Mouse (Mus musculus) adrenal gland, postnatal 36 days (tissue): Measurements from ENCODE around the gene Lrrn4. TPM values are rescaled to one million over a fixed set of nuclear protein-coding genes. Genes with fewer than 3 reads are reported as not detected.

ENCODE experiments used
- DNase-seq, 2 experiments: peaks; one replicate each; pipeline ENCODE4 v3.0.0; 2021; ENCODE audit warnings: mixed read lengths in 1 of 2
- total RNA-seq, 2 experiments: library from RNA; stranded (reverse); gene quantifications; 2 replicates each; pipeline ENCODE4 v1.2.3; 2021

Lrrn4 gene
- total RNA-seq, 2 experiments from 2014 or later, result 3.2 to 3.8 TPM

DNA sequence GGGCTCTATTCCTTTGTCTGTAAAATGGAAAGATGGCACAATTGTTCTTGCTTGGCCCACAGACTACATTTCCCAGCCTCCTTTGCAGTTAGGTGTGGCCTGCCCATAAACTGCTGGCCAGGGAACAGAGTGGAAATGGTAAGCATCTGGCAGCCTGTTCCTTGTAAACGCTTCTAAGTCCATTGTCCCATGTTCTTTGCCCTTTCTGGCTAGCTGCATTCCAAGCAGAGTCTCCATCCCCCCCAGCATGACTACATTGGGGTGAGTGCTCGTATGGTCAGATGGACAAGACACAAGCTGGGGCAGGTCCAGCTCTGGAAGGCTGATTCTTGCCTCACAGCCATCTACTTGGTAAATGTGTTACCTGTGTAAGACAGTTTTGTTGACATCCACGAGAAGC, 9.0 kb downstream of the Lrrn4 start:
- DNase-seq, result no peak

- DNase-seq, result peak; percentile 42 to 54
These were observed 10.4 kb downstream of the Lrrn4 start for GRCm38 (mm10) chr2:132870286-132870685.

DNA sequence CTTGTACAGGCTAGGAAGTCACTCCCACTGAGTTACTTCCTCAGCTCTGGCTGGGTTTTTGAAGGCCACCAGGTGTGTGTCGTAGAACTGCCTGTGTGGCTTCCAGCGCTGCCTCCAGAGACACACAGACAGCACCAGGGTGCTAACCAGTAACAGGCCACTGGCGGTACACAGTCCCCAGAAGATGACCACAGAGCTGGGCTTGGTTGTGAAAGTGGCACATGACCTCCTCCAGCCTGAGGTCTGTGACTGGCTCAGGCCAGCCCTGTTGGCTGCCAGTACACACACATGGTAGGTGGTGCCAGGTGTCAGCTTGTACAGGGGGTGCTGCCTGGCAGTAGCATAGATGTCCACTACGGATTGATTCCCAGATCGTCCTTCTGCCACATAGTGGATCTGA, 11.0 kb downstream of the Lrrn4 start:
- peak; percentile 53 to 74 for DNase-seq

DNA sequence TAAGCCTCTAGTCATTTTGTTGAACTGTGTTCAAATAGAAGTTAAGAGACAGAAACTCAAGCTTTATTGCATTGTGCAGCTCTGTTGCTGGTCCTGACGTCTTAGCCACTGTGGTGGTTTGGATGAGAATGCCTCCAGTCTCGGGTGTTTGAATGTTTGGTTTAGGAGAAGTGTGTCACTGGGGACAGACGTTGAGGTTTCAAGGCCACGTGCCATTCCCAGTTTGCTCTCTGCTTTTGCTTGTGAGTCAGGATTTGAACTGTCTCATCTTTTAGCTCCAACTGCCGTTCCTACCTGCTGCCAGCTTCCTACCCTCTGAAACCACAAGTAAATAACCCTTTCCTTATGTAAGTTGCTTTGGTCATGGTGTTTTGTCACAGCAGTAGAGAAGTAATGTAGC, 13.2 kb downstream of the Lrrn4 start:
- DNase-seq, result peak; percentile 63 to 68

- no peak for DNase-seq
These were observed 17.4 kb downstream of the Lrrn4 start for GRCm38 (mm10) chr2:132863325-132863724.

GRCm38 (mm10) chr2:132861456-132861855, 19.2 kb downstream of the Lrrn4 start:
- DNase-seq, result no peak

DNA sequence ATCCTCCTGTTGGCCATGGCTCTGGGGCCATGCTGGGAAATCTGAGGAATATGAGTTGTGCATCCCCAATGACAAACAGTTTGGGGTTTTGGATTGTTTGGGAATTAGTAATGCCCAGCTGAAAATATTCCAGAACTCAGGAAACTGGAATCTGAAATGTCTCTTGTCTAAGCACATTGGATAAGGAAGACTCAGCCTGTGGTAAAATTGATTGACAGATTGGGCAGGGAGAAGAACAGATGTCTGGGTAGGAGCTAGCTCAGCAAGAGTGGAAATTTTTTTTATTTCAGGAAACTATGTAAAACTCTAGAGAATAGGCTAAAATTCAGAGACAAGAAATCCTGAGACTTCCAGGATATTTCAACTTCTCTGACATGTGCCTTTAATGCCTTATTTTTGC, 20.3 kb downstream of the Lrrn4 start:
- DNase-seq, result no peak

- DNase-seq, result peak; percentile 47 to 55
These were observed 24.4 kb downstream of the Lrrn4 start for GRCm38 (mm10) chr2:132856333-132856732.

DNA sequence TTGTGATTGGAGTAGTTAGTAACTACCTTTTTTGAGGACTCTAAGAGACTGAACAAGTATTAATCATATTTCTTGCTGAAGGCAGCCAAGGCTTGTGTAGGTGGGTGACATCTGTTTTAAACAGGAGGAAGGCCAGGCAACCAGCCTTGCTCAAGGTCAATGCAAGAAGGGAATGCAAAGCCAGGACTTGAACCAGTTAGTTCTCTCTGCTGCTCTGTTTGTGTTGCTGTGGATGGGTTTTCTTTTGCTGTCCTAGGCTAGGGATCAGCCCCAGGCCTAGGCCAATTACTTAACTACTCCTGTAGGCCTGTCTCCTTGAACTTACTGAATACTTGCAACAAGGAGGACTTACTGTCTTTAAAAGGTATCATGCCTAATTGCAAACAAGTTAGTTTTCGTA, 27.6 kb downstream of the Lrrn4 start:
- no peak for DNase-seq

- DNase-seq, result no peak
These were observed 31.6 kb downstream of the Lrrn4 start for GRCm38 (mm10) chr2:132849141-132849540.

GRCm38 (mm10) chr2:132848361-132848760, 32.3 kb downstream of the Lrrn4 start:
- DNase-seq, result no peak

GRCm38 (mm10) chr2:132847581-132847980, 33.1 kb downstream of the Lrrn4 start:
- peak in 1 of 2 experiments; percentile 37 for DNase-seq

- peak; percentile 95 to 97 for DNase-seq
These were observed 34.0 kb downstream of the Lrrn4 start, which contains the start of gene Crls1 for GRCm38 (mm10) chr2:132846407-132847358. Gene Crls1 (plus strand): TSS chr2:132846666.

- DNase-seq, result no peak
These were observed 39.6 kb downstream of the Lrrn4 start for GRCm38 (mm10) chr2:132841071-132841470.

Other genes starting within 250 kb of the Lrrn4 start
- 10 to 100 TPM in 1 of 2 experiments, 1 to 10 TPM in 1; 7.7 to 12.8 TPM for gene Shld1, start 194.0 kb downstream of the Lrrn4 start, total RNA-seq
- gene Chgb, start 99.6 kb downstream of the Lrrn4 start, total RNA-seq, result 1,000 to 10,000 TPM; 1,300 to 1,603 TPM
- 10 to 100 TPM; 19.1 to 26.0 TPM for gene Trmt6, start 64.8 kb downstream of the Lrrn4 start, total RNA-seq
- gene Mcm8, start 64.8 kb downstream of the Lrrn4 start, total RNA-seq, result 1 to 10 TPM; 3.4 to 4.7 TPM
- 100 to 1,000 TPM; 103 to 125 TPM for gene Crls1, start 34.2 kb downstream of the Lrrn4 start, total RNA-seq
- gene Fermt1, start 65.0 kb upstream of the Lrrn4 start, total RNA-seq, result not detected